Mouse (Mus musculus): Measurements from ENCODE around the gene Sumo1.

Sumo1 gene

DNA sequence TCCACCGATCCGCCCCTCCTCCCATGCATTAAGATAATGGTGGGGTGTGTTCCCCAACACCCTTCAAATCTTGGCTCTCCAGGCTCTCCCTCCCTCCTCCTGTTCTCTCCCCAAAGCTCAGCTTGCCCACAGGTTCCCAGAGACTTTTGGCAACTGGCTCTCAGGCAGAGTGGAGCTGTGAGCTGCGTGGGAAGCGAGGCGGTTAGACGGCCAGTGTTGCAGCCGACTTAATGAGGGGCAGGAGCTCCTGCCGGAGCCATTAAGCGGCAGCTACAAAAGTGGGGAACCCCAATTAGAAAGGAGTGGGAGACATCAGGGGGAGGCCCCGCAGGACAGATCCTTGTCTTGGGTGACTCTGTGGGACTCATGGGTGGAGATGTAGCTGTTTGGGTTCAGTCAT lies 78.3 kb downstream of the Sumo1 start:
- DNase-seq = no peak

- DNase-seq = no peak
These were observed 81.4 kb downstream of the Sumo1 start for GRCm38 (mm10) chr1:59589271-59589670.

DNA sequence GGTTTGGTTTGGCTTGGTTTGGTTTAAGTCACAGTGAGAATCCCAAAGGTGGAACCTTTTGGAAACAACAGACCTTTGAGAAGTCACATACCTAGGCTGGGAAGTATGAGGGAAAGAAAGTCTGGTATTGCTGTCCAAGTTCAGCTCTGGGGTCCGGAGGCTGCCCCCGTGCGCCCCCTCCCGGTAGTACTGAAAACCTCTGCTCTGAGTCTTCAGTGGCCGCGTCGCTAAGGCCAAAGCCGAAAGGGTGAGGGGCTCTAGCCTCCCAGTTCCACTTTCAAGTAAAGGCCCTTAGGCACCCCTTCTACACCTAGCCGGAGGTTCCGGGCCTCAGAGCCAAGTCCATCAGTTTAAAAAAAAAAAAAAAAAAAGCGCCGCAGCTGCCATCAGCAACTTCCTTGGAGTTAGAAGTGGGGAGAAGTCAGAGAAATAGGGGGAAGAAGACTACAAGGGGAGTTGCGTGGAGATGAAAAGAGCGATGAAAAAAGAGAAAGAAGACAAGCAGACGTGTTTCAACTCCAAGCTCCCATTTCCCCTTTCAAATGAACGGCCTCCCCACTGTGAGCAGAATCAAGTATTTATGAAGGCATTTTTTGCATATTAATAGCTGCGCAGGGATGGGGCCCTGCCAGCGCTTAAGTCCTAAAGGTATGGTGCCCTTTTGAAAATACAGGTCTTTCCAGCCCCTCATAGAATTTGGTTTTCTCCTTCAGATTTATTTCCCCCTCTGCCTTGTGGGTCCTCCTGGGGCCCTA lies 85.8 kb downstream of the Sumo1 start:
- peak; percentile 70 for DNase-seq

- no peak for DNase-seq
These were observed 89.8 kb downstream of the Sumo1 start for GRCm38 (mm10) chr1:59580880-59581279.

DNA sequence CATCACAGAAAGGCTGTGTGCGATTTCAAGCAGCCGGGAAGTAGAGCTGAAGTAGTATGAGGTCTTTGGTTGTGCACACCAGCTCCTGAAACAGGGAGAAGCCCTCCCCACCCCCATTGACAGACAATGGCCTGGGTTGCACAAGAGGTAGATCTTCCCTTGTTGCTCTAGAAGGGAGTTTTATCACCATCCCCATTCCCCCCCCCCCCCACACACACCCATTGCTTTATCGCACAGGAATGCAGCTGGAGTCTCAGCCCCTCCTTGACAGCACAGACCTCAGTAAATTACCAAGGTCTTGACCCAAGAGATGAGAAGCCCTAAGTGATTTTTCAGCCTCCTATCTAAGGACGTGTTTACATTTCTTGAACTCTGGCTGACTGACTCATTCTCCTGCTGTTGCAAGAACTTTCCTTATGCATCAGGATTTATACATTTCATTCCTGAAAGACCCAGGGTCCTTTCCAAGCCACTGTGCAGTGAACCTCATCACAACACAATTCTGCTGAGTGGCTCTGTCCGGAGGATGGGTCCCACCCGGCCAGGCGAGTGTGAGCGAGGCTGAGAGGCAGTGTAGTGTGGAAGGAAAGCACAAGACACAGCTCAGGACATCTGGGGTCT lies 90.4 kb downstream of the Sumo1 start:
- no peak for DNase-seq

GRCm38 (mm10) chr1:59579327-59579726 lies 91.3 kb downstream of the Sumo1 start:
- DNase-seq = no peak

GRCm38 (mm10) chr1:59578770-59579169 lies 91.9 kb downstream of the Sumo1 start:
- no peak for DNase-seq

DNA sequence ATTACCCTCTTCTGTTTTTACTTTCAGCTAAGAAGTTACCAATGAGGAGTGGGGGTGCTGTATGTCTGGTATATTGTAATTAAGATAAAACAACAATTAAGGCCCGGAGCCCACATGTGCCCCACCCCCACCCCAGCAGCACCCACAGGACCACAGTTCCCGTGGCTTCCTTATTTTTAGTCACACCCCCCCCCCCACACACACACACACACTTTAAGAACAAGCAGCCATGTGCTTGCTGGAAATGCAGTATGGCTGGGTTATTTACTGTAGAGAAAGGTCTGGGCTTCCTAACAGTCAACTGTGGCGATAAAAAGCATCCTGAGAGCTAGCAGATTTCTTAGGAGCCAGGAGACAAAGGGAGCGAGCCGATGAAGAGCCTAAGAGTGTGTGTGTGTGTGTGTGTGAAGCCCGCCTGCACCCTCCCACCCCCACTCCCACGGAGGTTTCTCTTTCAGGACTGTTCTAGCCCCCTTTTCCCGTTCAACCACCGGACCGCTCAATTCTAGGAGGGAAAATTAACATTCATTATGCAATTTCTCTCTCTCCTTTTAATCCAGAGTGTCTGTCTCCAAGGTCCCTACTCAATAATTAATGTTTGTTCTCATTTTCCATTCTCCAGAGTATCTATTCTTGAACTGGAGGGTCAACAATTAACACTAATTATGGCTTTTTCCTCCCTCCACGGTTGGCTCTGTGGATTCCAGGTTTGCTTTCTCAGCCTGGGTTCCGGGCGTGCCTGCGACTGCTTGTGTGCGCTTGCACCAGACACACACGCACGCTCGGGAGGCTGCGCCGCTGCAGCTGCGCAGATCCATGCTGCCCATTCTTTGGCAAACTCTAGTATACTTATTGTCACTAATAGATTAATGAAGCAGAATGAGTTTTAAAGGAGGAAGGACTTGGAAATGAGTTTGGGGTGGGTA lies 96.1 kb downstream of the Sumo1 start:
- no peak for DNase-seq

DNA sequence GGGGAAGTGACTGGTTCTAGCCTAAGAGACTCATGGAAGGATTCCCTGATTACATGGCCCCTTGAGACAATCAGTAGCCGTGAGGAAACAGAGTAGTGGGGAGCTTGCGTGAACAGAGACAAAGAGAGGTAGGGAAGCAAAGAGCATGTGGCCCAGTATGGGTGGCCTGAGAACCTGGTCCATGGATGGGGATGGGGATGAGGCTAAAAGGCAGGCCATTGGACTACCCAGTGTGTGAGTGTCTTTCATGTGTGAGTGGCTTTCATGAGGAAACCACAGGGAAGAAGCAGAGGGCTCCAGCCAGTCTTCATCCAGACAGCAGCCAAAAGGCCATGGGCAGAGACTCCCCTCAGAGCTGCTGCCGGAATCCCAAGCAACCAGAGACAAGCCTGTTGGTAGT lies 96.8 kb downstream of the Sumo1 start:
- DNase-seq = no peak

- DNase-seq = no peak
These were observed 99.1 kb downstream of the Sumo1 start for GRCm38 (mm10) chr1:59571502-59571901.

GRCm38 (mm10) chr1:59570767-59571166 lies 99.9 kb downstream of the Sumo1 start:
- DNase-seq = no peak

DNA sequence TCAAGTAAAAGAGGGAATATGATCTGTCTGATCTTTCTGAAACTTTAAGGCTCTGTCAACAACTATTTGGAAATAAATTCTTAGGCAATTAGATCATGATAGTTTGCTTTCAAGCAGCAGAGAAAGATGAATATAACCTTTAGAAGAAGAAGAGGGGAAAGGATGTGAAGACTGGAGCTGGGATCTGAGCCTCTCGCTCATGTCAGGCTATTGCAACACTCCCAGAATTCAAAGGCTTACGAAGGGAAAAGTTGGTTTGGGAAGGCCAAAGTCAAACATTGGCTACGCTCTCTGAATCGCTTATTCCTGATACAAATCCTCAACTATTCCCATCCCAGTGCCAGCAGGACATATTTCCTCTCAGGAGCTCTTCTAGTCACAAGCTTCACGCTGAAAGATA lies 101.3 kb downstream of the Sumo1 start:
- no peak for DNase-seq

- DNase-seq = no peak
These were observed 102.4 kb downstream of the Sumo1 start for GRCm38 (mm10) chr1:59568283-59568682.

DNA sequence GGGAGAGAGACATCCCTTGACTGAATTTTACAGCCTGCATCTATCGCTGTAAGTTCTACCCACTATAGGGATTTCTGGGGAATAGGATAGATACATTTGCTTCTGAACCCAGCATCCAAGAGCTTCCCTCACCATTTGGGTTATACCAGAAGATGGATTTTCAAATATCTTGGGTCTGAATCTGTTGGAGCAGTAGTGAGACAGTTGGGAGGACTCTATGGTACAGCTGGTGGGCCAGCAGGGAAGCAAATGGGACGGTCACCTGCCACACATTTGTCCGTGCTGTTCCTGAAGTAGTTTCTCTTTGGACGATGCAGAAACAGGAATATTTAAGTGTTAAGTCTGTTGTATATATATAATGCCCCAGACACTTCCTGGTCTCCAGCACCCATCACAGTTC lies 103.1 kb downstream of the Sumo1 start:
- no peak for DNase-seq

GRCm38 (mm10) chr1:59566926-59567325 lies 103.7 kb downstream of the Sumo1 start:
- no peak for DNase-seq

- no peak for DNase-seq
These were observed 104.4 kb downstream of the Sumo1 start for GRCm38 (mm10) chr1:59566281-59566680.

GRCm38 (mm10) chr1:59565804-59566203 lies 104.8 kb downstream of the Sumo1 start:
- no peak for DNase-seq

DNA sequence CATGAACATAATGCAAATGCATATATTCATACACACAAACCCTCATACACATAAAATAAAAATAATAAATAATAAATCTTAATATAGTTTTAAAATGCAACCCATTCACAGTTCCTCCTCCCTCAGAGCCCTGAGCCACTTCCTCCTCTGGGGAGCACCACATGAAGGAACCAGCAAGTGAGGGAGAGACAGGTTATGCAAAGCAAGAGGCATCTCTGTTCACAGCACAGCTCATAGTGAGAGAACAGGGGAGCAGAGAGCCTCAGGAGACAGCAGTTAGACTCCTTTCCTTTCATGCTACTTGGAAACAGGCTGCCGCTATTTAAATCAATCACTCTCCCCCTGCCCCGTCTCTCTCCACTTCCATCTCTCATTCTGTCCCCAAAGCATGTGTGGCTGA lies 107.1 kb downstream of the Sumo1 start:
- no peak for DNase-seq

DNA sequence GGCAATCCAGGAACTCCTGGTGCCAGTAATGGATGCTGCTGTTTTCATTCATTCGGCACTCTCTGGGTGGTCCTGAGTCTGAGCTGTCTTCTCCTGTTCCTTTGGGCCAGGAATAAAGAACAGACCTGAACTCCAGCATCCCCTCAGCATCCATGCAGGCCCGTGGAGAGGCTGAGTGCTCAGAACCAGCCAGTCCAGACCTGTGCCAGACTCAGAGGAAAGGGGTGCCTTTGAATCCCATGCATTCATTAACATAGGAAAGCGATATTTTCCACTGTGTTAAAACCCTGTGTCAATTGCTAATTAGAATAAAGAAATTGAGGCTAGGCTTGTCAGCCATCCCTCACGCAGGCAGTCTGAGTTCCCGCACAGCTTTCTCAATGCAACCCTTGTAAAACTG lies 116.9 kb downstream of the Sumo1 start:
- DNase-seq = no peak

GRCm38 (mm10) chr1:59550996-59551395 lies 119.6 kb downstream of the Sumo1 start:
- no peak for DNase-seq

DNA sequence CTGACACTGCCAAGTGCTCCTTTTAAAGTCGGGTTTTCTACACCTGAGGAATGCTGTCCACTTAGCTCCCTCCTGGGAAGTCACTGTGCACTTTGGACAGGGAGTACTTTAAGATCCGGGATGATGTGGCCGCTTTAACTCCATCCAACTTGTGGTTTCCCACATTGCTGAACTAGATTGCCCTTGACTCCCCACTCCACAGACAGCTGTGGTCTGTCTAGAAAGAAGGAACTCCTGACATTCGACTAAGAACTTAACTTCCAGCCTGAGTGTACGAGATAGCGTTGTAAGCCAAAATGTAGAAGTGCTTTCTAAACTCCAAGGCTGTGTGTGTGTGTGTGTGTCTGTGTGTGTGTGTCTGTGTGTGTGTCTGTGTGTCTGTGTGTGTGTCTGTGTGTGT lies 120.4 kb downstream of the Sumo1 start:
- no peak for DNase-seq

GRCm38 (mm10) chr1:59549036-59549675 lies 121.5 kb downstream of the Sumo1 start:
- no peak for DNase-seq

DNA sequence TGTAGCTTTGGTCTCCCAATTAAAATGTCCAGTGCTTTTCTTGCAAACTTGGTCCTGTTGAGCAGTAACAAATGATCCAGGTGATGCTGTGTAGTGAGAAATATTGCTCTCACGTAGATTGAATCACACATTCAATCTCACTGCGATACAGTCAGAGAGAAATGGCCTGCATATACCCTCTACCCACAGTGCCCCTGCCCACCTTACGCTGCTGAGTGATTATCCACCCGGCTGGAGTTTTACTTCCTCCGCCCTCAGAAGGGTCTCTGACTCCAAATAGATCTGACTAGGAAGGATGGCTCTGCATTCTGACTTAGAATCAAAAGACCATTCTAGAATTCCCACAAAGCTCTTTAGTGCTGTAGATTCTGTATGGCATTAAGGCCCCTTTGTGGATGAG lies 122.1 kb downstream of the Sumo1 start:
- DNase-seq = no peak
